Mouse (Mus musculus): ENCODE results near the gene Fmo1. TPM values are rescaled to one million over a fixed set of nuclear protein-coding genes. Genes with fewer than 3 reads are reported as not detected.
A peak's percentile ranks its signal among the peaks of the same experiment; 100 is the strongest.

Gene Fmo1
- polyA plus RNA-seq (2015; fragmentation: Nextera tagmentation; extraction: Ambion mirVana) = 50.2 and 63.4 TPM in 2 replicates

GRCm38 (mm10) chr1:162866280-162866681, at the start of gene Fmo1:
Gene Fmo1 (minus strand): TSS chr1:162866610.
- Histone ChIP-seq H3K9me3 (replicated peaks) (no peaks in the 10 kb centered on the region), H3K27ac (replicated peaks) (no peak within 1 kb of the TSS), H3K9ac (no peak within 1 kb of the TSS), H3K27me3 (no peaks in the 10 kb centered on the region), H3K4me1 (peaks cover 11% of the 10 kb centered on the region), H3K4me2 (replicated peaks) (no peak within 1 kb of the TSS), H3K4me3 (replicated peaks) (no peak within 1 kb of the TSS), H3K36me3 (no peaks in the 10 kb centered on the region)
- ATAC-seq (ENCODE audit: insufficient number of reproducible peaks, low FRiP score, low TSS enrichment, low read depth) = no peak
- 43% methylated on average over 7 of the region's 7 CpGs for WGBS

- Histone ChIP-seq H3K36me3 (no peaks in the 10 kb centered on the region), H3K4me3 (replicated peaks) (no peak overlapping the region), H3K4me1 (no peaks in the 10 kb centered on the region), H3K27ac (replicated peaks) (no peak overlapping the region), H3K9me3 (replicated peaks) (no peaks in the 10 kb centered on the region), H3K9ac (no peak overlapping the region), H3K4me2 (replicated peaks) (no peak overlapping the region), H3K27me3 (no peaks in the 10 kb centered on the region)
- no peak for ATAC-seq (ENCODE audit: insufficient number of reproducible peaks, low FRiP score, low TSS enrichment, low read depth)
- WGBS = 87% methylated on average over 4 of the region's 4 CpGs
Measured at GRCm38 (mm10) chr1:162914932-162915556, 48.6 kb upstream of the Fmo1 start.

GRCm38 (mm10) chr1:162912085-162912484, 45.7 kb upstream of the Fmo1 start:
- Histone ChIP-seq H3K9me3 (replicated peaks) (no peaks in the 10 kb centered on the region), H3K36me3 (no peaks in the 10 kb centered on the region), H3K27ac (replicated peaks) (no peak overlapping the region), H3K4me3 (replicated peaks) (no peak overlapping the region), H3K27me3 (no peaks in the 10 kb centered on the region), H3K4me2 (replicated peaks) (no peak overlapping the region), H3K4me1 (no peaks in the 10 kb centered on the region), H3K9ac (no peak overlapping the region)
- ATAC-seq (ENCODE audit: insufficient number of reproducible peaks, low FRiP score, low TSS enrichment, low read depth) = no peak

GRCm38 (mm10) chr1:162901879-162902278, 35.5 kb upstream of the Fmo1 start:
- Histone ChIP-seq H3K4me3 (replicated peaks) (no peak overlapping the region), H3K4me1 (peaks cover 9% of the 10 kb centered on the region), H3K36me3 (no peaks in the 10 kb centered on the region), H3K27ac (replicated peaks) (no peak overlapping the region), H3K9ac (no peak overlapping the region), H3K9me3 (replicated peaks) (no peaks in the 10 kb centered on the region), H3K27me3 (no peaks in the 10 kb centered on the region), H3K4me2 (replicated peaks) (no peak overlapping the region)
- WGBS = 27% methylated on average over 4 of the region's 4 CpGs
- ATAC-seq (ENCODE audit: insufficient number of reproducible peaks, low FRiP score, low TSS enrichment, low read depth) = peak; percentile 63; the same call in 1 of the 2 replicates

- no peak within 1 kb of the TSS for H3K9ac ChIP-seq
- no peaks in the 10 kb centered on the region for H3K27me3 ChIP-seq
- H3K4me3 ChIP-seq (replicated peaks) = no peak within 1 kb of the TSS
- peak; percentile 19; the same call in 1 of the 2 replicates for ATAC-seq (ENCODE audit: insufficient number of reproducible peaks, low FRiP score, low TSS enrichment, low read depth)
- peaks cover 9% of the 10 kb centered on the region for H3K4me1 ChIP-seq
- no peak within 1 kb of the TSS for H3K27ac ChIP-seq (replicated peaks)
- H3K9me3 ChIP-seq (replicated peaks) = no peaks in the 10 kb centered on the region
- 59% methylated on average over 14 of the region's 14 CpGs for WGBS
- no peaks in the 10 kb centered on the region for H3K36me3 ChIP-seq
- H3K4me2 ChIP-seq (replicated peaks) = no peak within 1 kb of the TSS
Measured at GRCm38 (mm10) chr1:162897838-162898811, 31.7 kb upstream of the Fmo1 start, which contains the start of gene Fmo2. Gene Fmo2 (minus strand): TSS chr1:162898726.

GRCm38 (mm10) chr1:162895900-162896299, 29.5 kb upstream of the Fmo1 start:
- Histone ChIP-seq H3K36me3 (no peaks in the 10 kb centered on the region), H3K9ac (no peak overlapping the region), H3K4me1 (peaks cover 7% of the 10 kb centered on the region; the same call in 1 of the 2 replicates), H3K27me3 (no peaks in the 10 kb centered on the region), H3K27ac (replicated peaks) (no peak overlapping the region), H3K9me3 (replicated peaks) (no peaks in the 10 kb centered on the region), H3K4me3 (replicated peaks) (no peak overlapping the region), H3K4me2 (replicated peaks) (no peak overlapping the region)
- ATAC-seq (ENCODE audit: insufficient number of reproducible peaks, low FRiP score, low TSS enrichment, low read depth) = no peak
- WGBS = 37% methylated on average over 6 of the region's 6 CpGs

GRCm38 (mm10) chr1:162893014-162893413, 26.6 kb upstream of the Fmo1 start:
- H3K9me3 ChIP-seq (replicated peaks) = no peaks in the 10 kb centered on the region
- no peak overlapping the region for H3K4me3 ChIP-seq (replicated peaks)
- H3K9ac ChIP-seq = no peak overlapping the region
- H3K27ac ChIP-seq (replicated peaks) = no peak overlapping the region
- no peaks in the 10 kb centered on the region for H3K27me3 ChIP-seq
- H3K4me2 ChIP-seq (replicated peaks) = no peak overlapping the region
- no peaks in the 10 kb centered on the region for H3K36me3 ChIP-seq
- H3K4me1 ChIP-seq = peaks cover 4% of the 10 kb centered on the region; the same call in 1 of the 2 replicates
- WGBS = 86% methylated on average over 6 of the region's 6 CpGs
- ATAC-seq (ENCODE audit: insufficient number of reproducible peaks, low FRiP score, low TSS enrichment, low read depth) = no peak

GRCm38 (mm10) chr1:162891980-162892451, 25.6 kb upstream of the Fmo1 start:
- no peak overlapping the region for H3K4me3 ChIP-seq (replicated peaks)
- H3K27me3 ChIP-seq = no peaks in the 10 kb centered on the region
- H3K9ac ChIP-seq = no peak overlapping the region
- H3K27ac ChIP-seq (replicated peaks) = no peak overlapping the region
- 34% methylated on average over 6 of the region's 6 CpGs for WGBS
- no peaks in the 10 kb centered on the region for H3K36me3 ChIP-seq
- H3K9me3 ChIP-seq (replicated peaks) = no peaks in the 10 kb centered on the region
- ATAC-seq (ENCODE audit: insufficient number of reproducible peaks, low FRiP score, low TSS enrichment, low read depth) = no peak
- 0 out of 2 replicates have a peak, but pooled peaks cover 3% of the 10 kb centered on the region for H3K4me1 ChIP-seq
- no peak overlapping the region for H3K4me2 ChIP-seq (replicated peaks)

GRCm38 (mm10) chr1:162888646-162889045, 22.2 kb upstream of the Fmo1 start:
- H3K4me2 ChIP-seq (replicated peaks) = no peak overlapping the region

GRCm38 (mm10) chr1:162887644-162888043, 21.2 kb upstream of the Fmo1 start:
- Histone ChIP-seq H3K27me3 (no peaks in the 10 kb centered on the region), H3K4me1 (0 out of 2 replicates have a peak, but pooled peaks cover 3% of the 10 kb centered on the region), H3K9me3 (replicated peaks) (no peaks in the 10 kb centered on the region), H3K4me3 (replicated peaks) (no peak overlapping the region), H3K36me3 (no peaks in the 10 kb centered on the region), H3K9ac (no peak overlapping the region), H3K4me2 (replicated peaks) (no peak overlapping the region), H3K27ac (replicated peaks) (no peak overlapping the region)
- 87% methylated on average over 7 of the region's 7 CpGs for WGBS
- no peak for ATAC-seq (ENCODE audit: insufficient number of reproducible peaks, low FRiP score, low TSS enrichment, low read depth)

More at GRCm38 (mm10) chr1:162888646-162889045, 22.2 kb upstream of the Fmo1 start:
- WGBS = 80% methylated on average over 12 of the region's 12 CpGs
- no peaks in the 10 kb centered on the region for H3K36me3 ChIP-seq
- H3K4me1 ChIP-seq = 0 out of 2 replicates have a peak, but pooled peaks cover 3% of the 10 kb centered on the region
- H3K4me3 ChIP-seq (replicated peaks) = no peak overlapping the region
- H3K27me3 ChIP-seq = no peaks in the 10 kb centered on the region
- no peaks in the 10 kb centered on the region for H3K9me3 ChIP-seq (replicated peaks)
- no peak overlapping the region for H3K9ac ChIP-seq
- ATAC-seq (ENCODE audit: insufficient number of reproducible peaks, low FRiP score, low TSS enrichment, low read depth) = no peak
- no peak overlapping the region for H3K27ac ChIP-seq (replicated peaks)

GRCm38 (mm10) chr1:162886138-162886816, 19.9 kb upstream of the Fmo1 start:
- no peak overlapping the region for H3K4me2 ChIP-seq (replicated peaks)
- H3K9me3 ChIP-seq (replicated peaks) = no peaks in the 10 kb centered on the region
- no peaks in the 10 kb centered on the region for H3K27me3 ChIP-seq
- no peak for ATAC-seq (ENCODE audit: insufficient number of reproducible peaks, low FRiP score, low TSS enrichment, low read depth)
- H3K27ac ChIP-seq (replicated peaks) = no peak overlapping the region
- 86% methylated on average over 11 of the region's 11 CpGs for WGBS
- H3K4me1 ChIP-seq = no peaks in the 10 kb centered on the region
- H3K36me3 ChIP-seq = no peaks in the 10 kb centered on the region
- H3K9ac ChIP-seq = no peak overlapping the region
- no peak overlapping the region for H3K4me3 ChIP-seq (replicated peaks)
